Mouse (Mus musculus) cerebellum, postnatal 10 days (tissue): ENCODE measurements around the gene Dis3.
"Not testable (repeated sequence)": the region's sequence is repeated elsewhere in the genome, so short reads cannot be mapped to it uniquely, and the experiment has no call there.

Experiments used
- DNase-seq, 2 experiments: peaks; one replicate each; pipeline ENCODE4 v3.0.0; 2021; ENCODE audit warnings: mixed read lengths in 2 of 2

The Dis3 gene

DNA sequence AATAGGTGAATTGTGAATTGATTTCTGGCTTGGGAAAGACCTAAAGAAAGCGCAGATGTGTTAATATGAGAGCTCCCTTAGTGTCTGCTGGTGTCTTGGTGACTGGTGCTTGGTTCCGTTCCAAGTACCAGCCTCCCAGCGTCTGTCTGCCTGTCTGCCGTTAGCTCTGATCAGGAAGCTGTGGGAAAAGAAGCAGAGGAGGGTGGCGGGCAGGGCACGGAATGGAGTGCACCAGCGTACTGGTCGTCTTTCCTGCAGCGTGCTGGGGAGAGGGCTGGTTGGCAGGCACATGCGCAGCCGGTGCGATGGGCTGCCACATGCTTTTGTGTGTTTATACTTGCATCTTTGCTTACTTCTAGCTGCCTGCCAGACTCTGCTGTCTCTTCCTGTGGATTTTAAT is 39.0 kb downstream of the Dis3 start:
- peak in 1 of 2 experiments; percentile 31 for DNase-seq

DNA sequence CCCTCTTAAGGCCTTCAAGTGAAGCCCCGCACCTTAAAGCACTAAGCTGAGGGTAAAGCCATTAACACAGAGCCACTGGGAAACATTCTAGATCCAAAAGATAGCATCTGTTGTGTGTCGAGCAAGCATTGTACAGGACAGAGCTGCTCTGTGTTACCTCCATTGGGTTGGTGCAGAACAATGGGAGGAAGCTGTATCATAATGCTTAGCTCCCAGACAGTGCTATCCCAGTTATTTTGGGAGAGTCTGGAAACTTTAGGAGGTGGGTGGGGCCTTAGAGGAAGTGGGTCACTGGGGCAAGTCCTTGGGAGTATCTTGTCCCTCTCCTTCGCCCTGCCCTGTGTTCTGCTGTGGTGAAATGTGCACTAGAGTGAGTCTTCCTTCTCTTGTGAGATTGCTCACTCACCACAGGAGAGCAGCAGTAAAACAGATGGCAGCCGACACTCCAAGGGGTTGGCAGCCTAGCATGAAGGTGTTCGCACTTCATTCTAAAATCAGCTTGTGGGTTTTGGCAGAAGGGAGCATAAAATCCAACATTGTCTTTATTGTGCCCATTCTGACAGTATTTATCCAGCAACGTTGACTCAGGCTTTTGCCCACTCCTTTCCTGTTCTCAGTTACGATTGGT is 40.5 kb downstream of the Dis3 start:
- peak; percentile 35 to 56 for DNase-seq

DNA sequence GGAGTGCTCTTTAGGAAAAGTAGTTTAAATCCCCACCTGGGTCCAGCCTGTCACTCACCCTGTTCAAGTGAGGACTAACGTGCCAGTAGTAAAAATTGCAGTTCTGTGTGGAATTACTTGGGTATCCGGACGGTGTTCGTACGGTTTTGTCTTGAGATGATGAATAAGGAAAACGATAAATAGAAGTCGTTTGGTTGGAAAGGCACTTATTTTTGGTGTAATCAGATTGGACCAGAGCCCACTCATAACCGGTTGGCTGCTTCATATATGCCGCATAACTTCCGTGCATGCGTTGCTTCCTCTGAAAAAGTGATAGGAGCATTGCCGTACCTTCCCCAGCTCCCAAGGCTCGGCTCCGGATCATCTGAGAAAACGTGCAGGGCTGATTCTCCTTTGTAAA is 52.8 kb downstream of the Dis3 start:
- peak in 1 of 2 experiments; percentile 17 for DNase-seq

DNA sequence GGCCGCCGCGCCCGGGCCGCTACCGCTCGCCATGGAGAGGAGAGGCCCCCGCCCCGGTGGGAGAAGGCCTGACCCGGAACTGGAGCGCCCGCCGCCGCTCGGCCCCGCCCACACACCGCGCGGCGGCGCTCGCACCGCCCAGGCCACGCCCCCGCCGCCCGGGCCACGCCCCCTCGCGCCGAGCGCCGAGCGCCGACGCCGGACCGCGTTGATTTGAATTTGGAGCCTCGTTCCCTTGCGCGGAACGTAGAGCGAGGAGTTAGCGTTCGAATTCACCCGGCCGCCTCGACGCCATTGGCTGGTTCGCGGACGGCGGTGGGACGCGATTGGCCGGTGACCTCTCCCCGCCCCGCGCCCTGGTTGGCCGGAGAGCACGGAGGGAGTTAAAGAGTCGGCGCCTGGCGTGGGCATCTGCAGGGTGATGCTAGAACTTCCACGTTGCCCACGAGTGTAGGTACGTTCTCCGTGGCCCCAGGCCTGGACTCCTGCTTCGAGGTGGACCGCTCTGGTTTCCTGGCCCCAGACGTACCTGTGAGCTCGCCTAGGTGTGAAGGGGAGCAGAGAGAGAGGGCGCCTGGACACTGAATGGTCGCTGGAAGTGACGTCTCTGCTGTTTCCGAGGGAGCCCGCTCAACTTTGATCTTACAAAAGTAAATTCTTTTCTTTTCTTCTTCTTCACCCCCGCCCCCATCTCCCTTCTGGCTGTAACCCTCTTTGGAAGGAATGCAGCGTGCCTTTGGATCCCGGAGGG is 53.4 kb downstream of the Dis3 start, which contains the start of the genes Mzt1 and Bora:
Gene Mzt1 (minus strand): TSS at position 104 of the 751 bp plus-strand sequence.
Gene Bora (plus strand): TSS at position 192 of the 751 bp plus-strand sequence.
- DNase-seq, result peak; percentile 94 to 97

DNA sequence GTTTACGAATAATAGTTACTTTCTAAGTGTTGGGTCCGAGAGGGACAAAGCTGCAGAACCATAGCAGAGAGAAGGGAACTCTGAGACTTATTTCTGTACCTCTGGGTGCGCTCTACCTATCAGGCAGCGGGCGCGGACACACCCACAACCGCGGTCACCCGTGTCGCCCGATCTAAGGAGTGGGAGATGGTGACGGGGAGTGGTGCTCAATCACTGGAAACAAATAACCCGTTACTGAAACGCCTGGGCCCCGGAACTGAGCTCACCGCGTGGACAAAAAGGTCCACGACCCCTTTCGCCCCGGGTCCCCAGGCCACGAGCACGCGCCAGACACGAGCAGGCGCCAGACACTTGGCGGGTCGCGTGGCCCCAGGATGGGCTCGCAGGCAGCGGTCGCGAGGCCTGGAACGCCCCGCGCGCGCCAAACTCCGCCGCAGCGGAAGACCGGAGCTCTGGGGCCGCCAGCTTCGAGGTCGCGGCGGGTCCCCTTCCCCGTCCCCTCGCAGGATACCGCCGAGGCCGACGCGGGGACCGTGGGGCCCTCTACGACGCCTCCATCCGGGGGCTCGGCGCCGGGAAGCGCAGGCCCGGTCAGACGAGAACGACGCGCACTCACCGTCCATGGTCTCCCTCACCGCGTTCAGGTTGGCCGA is 54.1 kb downstream of the Dis3 start:
- DNase-seq, result no peak

DNA sequence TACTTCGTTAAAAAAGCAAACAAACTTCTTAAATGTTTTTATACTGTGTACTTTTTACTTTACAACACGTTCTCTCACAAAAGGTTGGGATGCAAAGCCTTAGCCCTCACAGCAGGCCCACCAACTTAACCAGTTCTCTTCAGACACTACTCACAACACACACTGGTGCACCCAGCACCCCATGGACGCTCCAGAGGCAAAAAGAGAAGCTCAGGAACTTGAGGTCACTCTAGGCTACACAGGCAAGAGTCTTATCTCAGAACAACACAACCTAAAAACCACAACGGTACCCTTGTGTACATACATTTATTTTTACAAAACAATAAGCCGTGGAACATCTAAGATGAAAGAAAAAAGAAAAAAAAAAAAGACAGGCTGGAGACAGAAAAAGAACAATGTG is 54.9 kb downstream of the Dis3 start:
- no peak for DNase-seq

DNA sequence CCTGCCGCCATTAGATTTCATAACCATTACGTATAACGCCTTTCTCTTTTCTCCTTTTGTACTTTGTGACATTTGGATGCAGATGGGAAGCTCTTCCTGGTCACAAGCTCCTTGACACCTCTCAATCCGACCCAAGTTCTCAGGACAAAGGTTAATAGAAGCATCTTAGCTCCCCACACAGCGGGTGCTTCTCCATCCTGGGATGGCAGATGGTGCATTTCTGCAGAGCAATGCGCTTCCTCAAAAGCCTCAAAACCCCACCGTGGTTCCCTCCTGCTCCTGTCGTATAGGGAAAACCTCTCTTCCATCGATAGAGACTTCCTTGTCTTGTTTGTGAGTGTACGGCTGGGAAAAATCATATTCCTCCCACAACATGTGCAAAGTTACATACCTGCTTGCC is 55.5 kb downstream of the Dis3 start:
- DNase-seq, result peak; percentile 27 to 56

DNA sequence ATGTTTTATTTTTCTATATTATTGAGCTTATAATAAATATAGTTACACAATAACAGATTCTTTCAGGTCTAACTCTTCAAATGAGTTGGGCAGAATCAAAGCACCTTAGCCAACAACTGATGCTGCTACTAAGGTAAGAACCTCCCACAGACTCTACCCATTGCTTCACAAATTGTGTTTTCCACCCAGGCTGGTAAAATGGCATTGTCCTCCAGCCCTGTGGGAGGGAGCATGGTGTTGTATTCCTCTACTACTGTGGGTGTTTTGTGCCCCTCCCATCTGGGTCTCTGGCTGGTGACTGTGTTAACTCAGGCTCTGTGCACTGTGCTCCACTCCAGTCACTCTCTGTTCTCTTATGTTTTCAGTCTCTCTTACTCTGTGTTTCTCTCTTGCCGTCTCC is 56.1 kb downstream of the Dis3 start:
- DNase-seq, result no peak

DNA sequence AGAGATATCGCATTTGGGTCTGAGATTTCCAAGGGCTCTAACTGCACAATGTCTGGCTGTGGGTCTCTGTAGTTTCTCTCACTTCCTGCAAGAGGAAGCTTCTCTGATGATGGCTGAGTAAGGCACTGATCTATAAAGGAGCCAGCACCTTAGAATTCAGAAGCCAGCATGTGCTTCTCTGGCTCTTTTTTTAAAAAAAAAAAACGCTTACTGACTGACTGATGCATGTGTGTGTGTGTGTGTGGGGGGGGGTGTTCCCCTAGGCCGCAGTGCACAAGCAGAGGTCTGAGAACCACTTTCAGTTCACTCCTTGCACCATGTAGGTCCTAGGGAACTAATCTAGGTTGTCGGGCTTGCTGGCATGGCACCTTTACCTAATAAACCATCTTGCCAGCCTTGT is 58.2 kb downstream of the Dis3 start:
- no peak for DNase-seq

DNA sequence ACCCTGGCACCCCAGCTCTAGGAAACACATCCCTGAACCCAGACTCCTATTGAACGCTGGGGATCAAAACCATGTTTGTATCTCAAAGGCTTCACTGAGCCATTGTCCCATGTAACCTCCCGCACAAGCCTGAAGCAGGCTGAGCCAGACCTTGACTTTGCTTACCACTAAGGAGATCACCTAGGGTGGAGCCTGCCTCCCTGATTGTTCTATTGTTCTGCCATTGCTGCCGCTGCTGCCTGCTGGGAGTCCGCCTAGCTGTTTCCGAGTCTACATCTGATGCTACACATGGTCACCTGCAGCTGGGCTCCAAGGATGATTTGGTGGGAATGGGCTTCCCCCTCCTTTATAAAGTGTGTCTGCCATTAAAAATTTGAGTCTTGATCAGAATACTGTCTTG is 60.3 kb downstream of the Dis3 start:
- DNase-seq, result not testable (repeated sequence)

DNA sequence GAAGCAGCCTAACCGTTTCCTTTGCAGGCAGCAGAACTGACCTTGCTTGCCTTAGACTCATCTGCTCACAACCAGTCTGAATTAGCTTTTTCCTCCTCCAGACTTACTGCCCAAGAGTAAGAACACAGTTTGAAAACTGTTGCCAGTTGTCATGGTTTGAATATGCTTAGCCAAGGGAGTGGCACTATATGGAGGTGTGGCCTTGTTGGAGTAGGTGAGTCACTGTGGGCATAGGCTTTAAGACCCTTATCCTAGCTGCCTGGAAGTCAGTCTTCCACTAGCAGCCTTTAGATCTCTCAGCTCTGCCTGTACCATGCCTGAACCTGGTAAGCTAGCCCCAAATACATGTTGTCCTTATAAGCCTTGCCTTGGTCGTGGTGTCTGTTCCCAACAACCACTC is 61.9 kb downstream of the Dis3 start:
- no peak for DNase-seq

DNA sequence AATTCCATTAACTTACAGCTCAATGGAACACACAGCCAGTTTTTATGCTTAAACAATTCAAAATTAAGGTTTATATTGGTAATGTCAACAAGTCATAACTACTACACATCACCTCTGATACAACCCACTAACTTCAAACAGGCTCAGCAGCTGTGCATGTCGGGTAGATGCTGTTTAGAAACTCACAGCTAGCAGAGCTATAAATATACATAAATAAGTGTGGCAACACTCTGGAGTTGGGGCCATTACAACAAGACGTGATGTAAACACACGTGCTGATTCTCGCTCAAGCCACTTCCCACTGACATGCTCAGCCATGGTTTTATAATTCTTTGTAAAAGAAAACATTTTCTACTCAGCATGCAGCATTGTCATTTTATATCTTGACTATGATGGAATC is 63.5 kb downstream of the Dis3 start:
- DNase-seq, result no peak

DNA sequence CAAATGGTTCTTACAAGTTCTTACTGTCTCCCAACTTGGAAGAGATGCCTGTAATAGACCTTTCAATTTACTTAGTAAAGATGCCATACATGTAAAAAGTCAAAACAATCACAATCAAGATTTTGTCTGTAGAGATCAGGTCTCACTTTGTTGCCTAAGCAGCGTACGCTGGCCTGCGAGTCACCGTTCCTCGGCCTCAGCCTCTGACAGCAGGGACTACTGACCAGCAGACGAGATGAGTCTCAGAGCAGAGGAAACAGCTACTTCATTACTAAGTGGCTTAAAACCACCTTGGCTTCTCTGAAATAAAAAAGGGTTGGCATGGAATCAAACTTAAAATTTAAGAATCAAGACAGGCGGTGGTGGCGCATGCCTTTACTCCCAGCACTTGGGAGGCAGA is 64.7 kb downstream of the Dis3 start:
- not testable (repeated sequence) for DNase-seq

DNA sequence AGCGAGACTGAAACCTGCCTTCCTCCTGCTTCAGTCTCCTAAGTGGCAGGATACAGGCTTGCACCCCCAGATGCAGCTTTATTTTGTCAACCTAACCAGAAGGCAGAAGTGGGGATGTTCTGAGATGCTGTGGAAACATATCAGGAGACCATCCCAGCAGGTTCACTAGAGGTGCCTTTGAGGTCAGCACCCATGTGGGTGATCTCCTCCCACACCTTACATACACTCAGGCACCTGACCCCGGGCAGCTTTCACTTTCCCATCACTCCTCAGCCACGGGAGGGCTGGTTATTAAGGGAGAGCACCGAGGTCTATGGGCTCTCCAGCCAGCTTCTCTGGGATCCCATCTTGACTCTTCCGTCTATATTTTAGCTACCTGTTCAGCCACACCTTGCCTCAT is 67.0 kb downstream of the Dis3 start:
- DNase-seq, result no peak

DNA sequence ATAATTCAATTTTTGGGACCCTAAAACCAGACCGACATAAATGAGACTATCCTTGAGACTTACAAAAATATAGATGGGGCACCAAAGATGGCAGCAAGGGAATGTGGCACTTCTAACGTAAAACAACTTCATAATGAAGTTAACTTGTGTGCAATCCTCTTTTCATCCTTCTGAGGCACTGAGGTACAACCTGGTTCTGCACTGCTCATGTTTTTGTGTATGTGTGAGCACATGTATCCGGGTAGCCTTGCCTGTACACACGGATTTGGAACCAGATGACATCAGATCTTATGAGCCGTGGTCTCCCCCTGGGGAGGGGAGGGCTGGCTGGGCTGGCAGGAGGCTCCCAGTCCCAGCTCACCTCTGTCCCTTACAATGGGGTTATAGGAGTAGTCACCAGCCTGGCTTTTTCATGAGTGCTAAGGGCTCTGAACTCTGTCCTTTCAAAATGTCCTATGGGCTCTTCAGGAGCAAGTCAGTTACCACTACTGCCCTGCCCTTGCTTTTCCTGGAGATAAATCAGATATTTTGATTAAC is 68.2 kb downstream of the Dis3 start:
- no peak for DNase-seq

DNA sequence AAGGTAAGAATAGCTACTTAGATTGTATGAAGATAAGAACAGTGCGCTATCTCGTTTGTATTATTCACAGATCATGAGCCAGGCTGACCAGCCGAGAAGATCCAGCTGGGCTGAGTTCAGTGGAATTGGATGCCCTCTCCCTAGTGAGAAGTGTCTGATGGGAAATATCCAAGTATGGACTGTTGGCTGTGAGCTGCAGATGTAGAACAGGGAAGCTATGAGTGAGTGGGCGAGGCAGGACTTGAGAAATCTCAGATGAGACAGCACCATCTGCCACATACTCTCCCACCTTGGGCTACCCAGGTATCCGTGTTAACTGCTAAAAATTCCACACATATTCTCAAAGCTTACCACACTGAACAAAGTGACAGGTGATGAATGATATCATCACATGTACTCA is 69.6 kb downstream of the Dis3 start:
- DNase-seq, result no peak
